Comparison of ENCODE assay signal across 8 mouse cellular contexts in genomic region chr9:44486741-44487421, GRCm38 (mm10). TPM values are rescaled to one million over a fixed set of nuclear protein-coding genes. Genes with fewer than 3 reads are reported as not detected.
A peak's percentile ranks its signal among the peaks of the same experiment; 100 is the strongest.
DNase-seq lines count a peak whose midpoint lies in the region; ATAC-seq and TF ChIP-seq lines count a peak whose summit lies in the region.

No protein-coding gene starts in this region.

- H3K4me2 ChIP-seq in intestine, postnatal 0 days (replicated peaks; ENCODE audit: low read depth) = peak overlapping the region; percentile 84
- H3K4me2 ChIP-seq in liver, embryonic 16.5 days (ENCODE audit: low read depth, low read length) = peak overlapping the region; percentile 50
- H3K4me2 ChIP-seq in stomach, embryonic 15.5 days = peak overlapping the region; percentile 69

- 11% methylated on average over 15 of the region's 15 CpGs for WGBS in intestine, postnatal 0 days
- 44% methylated on average over 15 of the region's 15 CpGs for WGBS in liver, embryonic 16.5 days (ENCODE audit: insufficient replicate concordance)
- 11% methylated on average over 15 of the region's 15 CpGs for WGBS in stomach, embryonic 15.5 days

- H3K4me3 ChIP-seq in intestine, postnatal 0 days (ENCODE audit: low read depth, low read length) = peak overlapping the region; percentile 98
- H3K4me3 ChIP-seq in liver, embryonic 16.5 days (ENCODE audit: low read depth, low read length) = peak overlapping the region; percentile 41
- peak overlapping the region; percentile 96 for H3K4me3 ChIP-seq in stomach, embryonic 15.5 days (replicated peaks)

- no peaks in the 10 kb centered on the region; the same call in 1 of the 2 replicates for H3K36me3 ChIP-seq in intestine, postnatal 0 days (ENCODE audit: control insufficient read depth, insufficient read depth)
- no peaks in the 10 kb centered on the region for H3K36me3 ChIP-seq in liver, embryonic 16.5 days (ENCODE audit: control insufficient read depth, insufficient read depth)
- no peaks in the 10 kb centered on the region; the same call in 1 of the 2 replicates for H3K36me3 ChIP-seq in stomach, embryonic 15.5 days

- H3K9me3 ChIP-seq in intestine, postnatal 0 days (ENCODE audit: control insufficient read depth) = no peaks in the 10 kb centered on the region
- H3K9me3 ChIP-seq in liver, embryonic 16.5 days (replicated peaks; ENCODE audit: control insufficient read depth, low read length) = no peaks in the 10 kb centered on the region
- H3K9me3 ChIP-seq in stomach, embryonic 15.5 days = no peaks in the 10 kb centered on the region

- no peak for ATAC-seq in intestine, postnatal 0 days
- ATAC-seq in liver, embryonic 16.5 days (ENCODE audit: low read depth) = peak; percentile 3; the same call in 1 of the 2 replicates
- ATAC-seq in stomach, embryonic 15.5 days (ENCODE audit: insufficient read depth, low FRiP score, low read depth) = no peak

- no peaks in the 10 kb centered on the region for H3K27me3 ChIP-seq in intestine, postnatal 0 days (replicated peaks; ENCODE audit: control insufficient read depth, insufficient read depth, low read length)
- peaks cover 28% of the 10 kb centered on the region for H3K27me3 ChIP-seq in liver, embryonic 16.5 days (ENCODE audit: control insufficient read depth, insufficient read depth, low read depth, low read length)
- no peaks in the 10 kb centered on the region for H3K27me3 ChIP-seq in stomach, embryonic 15.5 days (replicated peaks)

- H3K27ac ChIP-seq in intestine, postnatal 0 days (ENCODE audit: low read depth, low read length) = peak overlapping the region; percentile 83
- peak overlapping the region; percentile 78 for H3K27ac ChIP-seq in liver, embryonic 16.5 days (ENCODE audit: low read length)
- H3K27ac ChIP-seq in stomach, embryonic 15.5 days = peak overlapping the region; percentile 97

- peaks cover 32% of the 10 kb centered on the region for H3K4me1 ChIP-seq in intestine, postnatal 0 days (replicated peaks; ENCODE audit: control insufficient read depth, insufficient read depth, low read length)
- peaks cover 17% of the 10 kb centered on the region for H3K4me1 ChIP-seq in liver, embryonic 16.5 days (ENCODE audit: control insufficient read depth, low read depth, low read length)
- H3K4me1 ChIP-seq in stomach, embryonic 15.5 days = peaks cover 85% of the 10 kb centered on the region

- DNase-seq in cerebellum, adult 11-12 months = peak; percentile 56
- DNase-seq in cerebellum, adult 11 months = no peak
- peak; percentile 81 for DNase-seq in adrenal gland, postnatal 10 days
- peak; percentile 52 for DNase-seq in gastrocnemius, postnatal 10 days
- no peak for DNase-seq in left cerebral cortex, adult 18-20 months (ENCODE audit: low spot score in 2 of 2)

- no peak for TF ChIP-seq CTCF in intestine, postnatal 0 days (IDR thresholded peaks at IDR 0.05; ENCODE audit: low read depth)

- H3K9ac ChIP-seq in intestine, postnatal 0 days (ENCODE audit: low read depth, low read length) = peak overlapping the region; percentile 42; the same call in 1 of the 2 replicates
- H3K9ac ChIP-seq in liver, embryonic 16.5 days (ENCODE audit: low read depth, low read length) = peak overlapping the region; percentile 27; the same call in 1 of the 2 replicates
- no peak overlapping the region for H3K9ac ChIP-seq in stomach, embryonic 15.5 days

RNA-seq across cellular contexts. Expression of gene Bcl9l, which starts 4.3 kb away (rescaled TPM):
- 10 to 100 TPM; 64.6 to 72.6 TPM for total RNA-seq in adrenal gland, postnatal 10 days (2021)
- 10 to 100 TPM; 65.4 to 77.6 TPM for total RNA-seq in gastrocnemius, postnatal 10 days (2021)
- polyA plus RNA-seq in intestine, postnatal 0 days (2015; fragmentation: Nextera tagmentation; extraction: Ambion mirVana) = 4.8 and 4.9 TPM in 2 replicates
- 2.2 TPM in 2 replicates for polyA plus RNA-seq in liver, embryonic 16.5 days (2015; fragmentation: Nextera tagmentation; extraction: Ambion mirVana)
- polyA plus RNA-seq in stomach, embryonic 15.5 days (2015; fragmentation: Nextera tagmentation; extraction: Ambion mirVana) = 12.0 and 12.1 TPM in 2 replicates
- 10 to 100 TPM; 59.1 to 62.5 TPM for total RNA-seq in left cerebral cortex, adult 18-20 months (2021)

RNA-seq across cellular contexts. Expression of gene Upk2, which starts 32.1 kb away (rescaled TPM):
- total RNA-seq in adrenal gland, postnatal 10 days (2021) = not detected
- total RNA-seq in gastrocnemius, postnatal 10 days (2021) = under 1 TPM; 0.38 to 0.65 TPM
- not detected in 2 replicates for polyA plus RNA-seq in intestine, postnatal 0 days (2015; fragmentation: Nextera tagmentation; extraction: Ambion mirVana)
- not detected in 2 replicates for polyA plus RNA-seq in liver, embryonic 16.5 days (2015; fragmentation: Nextera tagmentation; extraction: Ambion mirVana)
- 18.2 and 26.2 TPM in 2 replicates for polyA plus RNA-seq in stomach, embryonic 15.5 days (2015; fragmentation: Nextera tagmentation; extraction: Ambion mirVana)
- total RNA-seq in left cerebral cortex, adult 18-20 months (2021) = not detected

RNA-seq across cellular contexts. Expression of gene Foxr1, which starts 45.9 kb away (rescaled TPM):
- total RNA-seq in adrenal gland, postnatal 10 days (2021) = not detected
- not detected for total RNA-seq in gastrocnemius, postnatal 10 days (2021)
- not detected in 2 replicates for polyA plus RNA-seq in intestine, postnatal 0 days (2015; fragmentation: Nextera tagmentation; extraction: Ambion mirVana)
- not detected in 2 replicates for polyA plus RNA-seq in liver, embryonic 16.5 days (2015; fragmentation: Nextera tagmentation; extraction: Ambion mirVana)
- polyA plus RNA-seq in stomach, embryonic 15.5 days (2015; fragmentation: Nextera tagmentation; extraction: Ambion mirVana) = not detected in 2 replicates
- total RNA-seq in left cerebral cortex, adult 18-20 months (2021) = not detected

Comparison
In these comparisons a context has a peak if more than half of its experiments do, and no peak if none do; other contexts are left out.
1. DNase-seq: peak in cerebellum, adult 11-12 months (single experiment), adrenal gland, postnatal 10 days (single experiment) and gastrocnemius, postnatal 10 days (single experiment); none in cerebellum, adult 11 months (single experiment) and left cerebral cortex, adult 18-20 months (0 of 2).
2. H3K4me3 ChIP-seq: peak in every context shown above with its lines; median percentile 98 in intestine, postnatal 0 days; 96 in stomach, embryonic 15.5 days; 41 in liver, embryonic 16.5 days.
3. Peak in every context shown above with its lines, with median percentiles within 50 percentile points of each other: H3K27ac ChIP-seq and H3K4me2 ChIP-seq.